Mouse (Mus musculus) cerebellum, postnatal 4 days (tissue): Measurements from ENCODE around the gene Siva1.
A peak's percentile ranks its signal among the peaks of the same experiment; 100 is the strongest.

Source experiments
- DNase-seq, 2 experiments: peaks; one replicate each; pipeline ENCODE4 v3.0.0; 2022; ENCODE audit warnings: low spot score in 2 of 2, mixed read lengths in 1 of 2

The Siva1 gene

DNA sequence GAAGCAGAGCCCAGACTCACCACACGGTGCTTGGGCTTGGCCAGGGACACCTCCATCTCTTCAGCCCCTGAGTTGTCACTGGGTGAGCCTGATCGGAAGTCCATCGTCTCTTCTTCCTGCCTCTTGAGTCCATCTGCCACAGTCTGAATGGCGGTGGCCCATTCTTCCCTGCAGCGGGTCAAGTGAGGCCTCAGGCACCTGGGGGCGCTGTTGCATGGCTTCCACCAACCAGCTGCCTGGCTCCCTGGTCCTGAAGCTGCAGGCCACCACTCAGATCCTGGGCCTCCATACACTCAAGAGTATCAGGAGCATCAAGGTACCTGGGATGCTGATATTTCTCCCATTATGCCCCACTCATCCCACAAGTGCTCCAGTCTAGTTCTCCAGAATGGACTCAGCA, 14.6 kb downstream of the Siva1 start:
- peak; percentile 75 to 83 for DNase-seq

DNA sequence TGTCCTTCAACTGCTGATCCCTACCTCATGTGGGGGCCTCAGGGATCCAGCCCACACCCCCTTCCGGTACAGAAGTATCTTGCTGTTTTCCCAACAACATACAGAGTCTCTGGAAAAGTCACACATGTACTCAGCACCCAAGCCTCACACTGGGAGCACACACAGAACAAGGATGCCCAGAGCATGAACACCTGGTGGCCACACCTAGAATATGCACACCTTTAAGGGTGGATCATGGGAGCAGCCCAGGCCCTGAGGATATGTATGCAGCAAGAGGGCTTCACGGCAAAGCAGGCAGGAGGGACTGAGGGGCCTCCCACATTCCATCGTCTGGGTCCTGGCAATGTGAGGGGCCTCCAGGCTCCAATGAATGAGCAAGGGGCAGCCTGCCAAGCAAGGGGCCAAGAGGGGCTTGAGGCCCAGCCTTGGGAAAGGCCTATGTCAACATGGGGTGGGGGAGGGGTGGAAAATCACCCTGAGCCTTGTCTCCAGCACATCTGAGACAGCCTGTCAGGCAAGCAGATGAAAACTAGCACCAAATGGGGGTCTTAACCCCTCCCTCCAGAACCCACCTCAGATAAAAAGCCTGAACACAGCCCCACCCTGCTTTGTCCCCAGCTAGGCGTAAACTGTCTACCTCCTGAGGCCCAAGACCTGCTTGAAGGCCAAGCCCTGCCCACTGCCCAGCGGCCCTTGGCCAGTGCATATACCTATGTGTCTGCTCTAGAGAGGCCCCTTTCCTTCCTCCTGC, 16.3 kb downstream of the Siva1 start:
- DNase-seq, result peak in 1 of 2 experiments; percentile 67

GRCm38 (mm10) chr12:112661327-112661605, 16.8 kb downstream of the Siva1 start:
- no peak for DNase-seq

DNA sequence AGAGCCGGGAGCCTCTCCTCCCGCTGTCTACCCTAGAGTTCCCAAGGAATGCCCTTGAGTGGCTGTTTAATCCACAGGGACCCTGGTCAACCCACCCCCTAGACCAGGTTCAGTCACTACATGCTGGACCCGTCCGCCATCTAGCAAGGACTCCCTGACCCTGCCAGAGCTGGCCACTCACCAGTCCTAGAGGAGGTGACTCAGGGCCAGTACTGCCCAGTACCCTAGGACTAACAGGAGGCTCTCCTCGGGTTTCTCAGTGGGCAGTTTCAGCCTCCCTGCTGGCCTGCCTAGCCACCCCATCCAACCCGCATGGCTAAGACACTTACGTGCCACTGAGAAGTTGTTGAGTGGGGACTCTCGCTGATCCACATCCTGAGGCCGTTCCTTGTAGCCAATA, 17.4 kb downstream of the Siva1 start:
- DNase-seq, result no peak

- no peak for DNase-seq
These were observed 18.8 kb downstream of the Siva1 start for GRCm38 (mm10) chr12:112663303-112663702.

GRCm38 (mm10) chr12:112663716-112664115, 19.2 kb downstream of the Siva1 start:
- DNase-seq, result no peak

- DNase-seq, result no peak
These were observed 19.6 kb downstream of the Siva1 start for GRCm38 (mm10) chr12:112664124-112664523.

- no peak for DNase-seq
These were observed 20.2 kb downstream of the Siva1 start for GRCm38 (mm10) chr12:112664656-112665055.

GRCm38 (mm10) chr12:112665445-112665844, 21.0 kb downstream of the Siva1 start:
- peak; percentile 71 to 84 for DNase-seq

DNA sequence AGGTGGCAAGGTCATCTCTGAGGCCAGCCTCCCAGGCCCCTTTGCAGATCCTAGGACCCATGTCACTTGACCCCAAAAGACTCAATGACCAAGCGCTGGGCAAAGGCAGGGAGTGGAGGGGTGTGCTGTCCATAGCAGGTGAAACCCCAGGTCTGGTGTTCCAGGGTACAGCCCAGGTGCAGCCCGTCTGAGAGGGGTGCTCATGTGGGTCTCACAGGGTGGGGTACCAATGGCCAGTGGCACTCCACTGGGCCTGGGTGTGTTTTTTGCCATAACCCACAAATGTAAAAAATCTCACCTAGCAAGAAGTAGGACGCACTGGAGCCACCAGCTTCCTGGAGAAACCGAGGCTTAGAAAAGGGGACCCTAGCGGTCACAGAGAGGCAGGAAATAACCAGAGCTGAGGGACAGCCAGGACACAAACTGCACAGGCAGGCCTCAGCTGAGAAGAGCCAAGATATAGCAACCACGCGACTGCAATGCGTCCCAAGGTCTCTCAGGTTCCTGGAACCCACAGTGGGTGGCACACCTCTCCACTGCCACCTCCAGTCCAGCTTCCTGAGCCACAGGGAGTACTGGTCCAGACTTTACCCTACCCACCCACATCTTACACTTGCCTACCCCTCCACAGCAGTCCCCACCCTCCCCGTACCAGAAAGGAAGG, 21.5 kb downstream of the Siva1 start:
- DNase-seq, result no peak

DNA sequence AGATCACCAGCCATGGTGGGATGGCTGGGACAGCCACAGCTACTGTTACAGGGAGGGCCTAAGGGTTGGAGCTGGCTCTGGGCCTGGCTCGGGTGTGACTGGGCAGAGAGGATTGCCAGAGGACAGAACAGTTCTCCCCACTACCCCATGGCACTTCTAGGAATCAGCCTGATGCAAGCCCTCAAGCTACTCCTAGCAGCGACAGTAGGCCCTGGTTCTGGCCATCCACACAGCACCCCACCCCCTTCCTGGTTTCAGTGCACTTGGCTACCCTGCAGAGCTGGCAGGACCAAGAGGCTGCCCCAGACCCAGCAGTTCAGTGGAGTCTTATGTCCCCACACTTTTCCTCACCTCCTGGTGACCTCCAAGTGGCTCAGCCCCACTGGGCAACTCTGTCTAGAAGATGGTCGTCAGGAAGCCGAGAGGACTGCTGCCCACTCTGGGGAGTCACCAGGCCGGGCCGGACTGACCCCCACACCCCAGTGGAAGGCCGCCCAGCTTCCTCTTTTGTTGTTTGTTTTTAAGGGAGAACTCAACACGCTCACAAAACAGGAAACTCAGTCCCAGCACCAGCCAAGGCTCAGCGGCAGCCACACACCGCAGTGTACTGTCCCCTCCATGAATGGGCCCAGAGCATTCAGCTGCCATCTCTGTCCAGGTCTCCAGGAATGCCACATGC, 23.3 kb downstream of the Siva1 start:
- no peak for DNase-seq

GRCm38 (mm10) chr12:112670718-112671393, 26.4 kb downstream of the Siva1 start:
- DNase-seq, result no peak

DNA sequence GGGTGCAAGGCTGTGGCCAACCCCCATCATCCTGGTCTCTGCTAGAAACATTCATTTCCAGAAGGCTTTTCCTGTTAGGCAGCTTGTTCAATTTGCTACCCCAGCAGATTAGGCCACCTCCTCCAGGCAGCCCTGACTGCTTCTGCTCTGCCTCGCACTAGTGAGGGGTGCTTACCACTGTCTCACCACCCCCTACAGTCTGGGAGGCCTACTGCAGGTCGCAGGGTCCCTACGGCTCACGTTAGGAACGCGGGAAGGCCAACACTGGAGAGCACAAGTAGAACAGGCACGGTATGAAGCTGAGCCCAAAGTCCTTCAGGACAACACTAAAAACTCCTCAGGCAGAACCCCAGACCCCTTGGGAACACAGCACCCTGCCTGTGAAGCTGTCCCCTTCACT, 27.4 kb downstream of the Siva1 start:
- DNase-seq, result no peak

GRCm38 (mm10) chr12:112672744-112673575, 28.5 kb downstream of the Siva1 start:
- DNase-seq, result no peak

DNA sequence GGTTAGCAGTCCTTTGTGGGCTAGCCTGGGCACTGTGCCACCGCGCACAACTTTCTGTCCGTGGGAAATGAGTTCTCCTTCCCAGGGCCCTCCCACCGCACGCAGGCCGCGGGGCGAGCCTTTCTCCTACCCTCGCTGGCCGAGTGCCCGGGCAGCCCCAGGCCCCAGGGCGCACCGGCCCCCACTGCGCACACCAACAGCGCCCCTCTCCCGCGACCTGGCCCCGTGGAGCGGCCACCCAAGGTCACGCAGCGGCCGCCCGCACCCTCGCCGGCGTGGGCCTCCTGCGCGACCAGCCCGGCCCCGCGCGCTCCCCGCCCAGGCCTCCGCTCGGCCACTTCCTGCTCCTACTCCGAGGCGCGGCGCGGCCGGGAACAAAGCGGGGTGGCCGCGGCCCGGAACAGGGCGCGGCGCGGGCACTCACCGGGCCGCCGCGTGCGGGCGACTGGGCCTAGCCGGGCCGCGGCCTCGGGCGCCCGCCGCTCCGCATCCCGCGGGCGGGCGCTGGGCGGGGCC, 29.2 kb downstream of the Siva1 start:
- no peak for DNase-seq

DNA sequence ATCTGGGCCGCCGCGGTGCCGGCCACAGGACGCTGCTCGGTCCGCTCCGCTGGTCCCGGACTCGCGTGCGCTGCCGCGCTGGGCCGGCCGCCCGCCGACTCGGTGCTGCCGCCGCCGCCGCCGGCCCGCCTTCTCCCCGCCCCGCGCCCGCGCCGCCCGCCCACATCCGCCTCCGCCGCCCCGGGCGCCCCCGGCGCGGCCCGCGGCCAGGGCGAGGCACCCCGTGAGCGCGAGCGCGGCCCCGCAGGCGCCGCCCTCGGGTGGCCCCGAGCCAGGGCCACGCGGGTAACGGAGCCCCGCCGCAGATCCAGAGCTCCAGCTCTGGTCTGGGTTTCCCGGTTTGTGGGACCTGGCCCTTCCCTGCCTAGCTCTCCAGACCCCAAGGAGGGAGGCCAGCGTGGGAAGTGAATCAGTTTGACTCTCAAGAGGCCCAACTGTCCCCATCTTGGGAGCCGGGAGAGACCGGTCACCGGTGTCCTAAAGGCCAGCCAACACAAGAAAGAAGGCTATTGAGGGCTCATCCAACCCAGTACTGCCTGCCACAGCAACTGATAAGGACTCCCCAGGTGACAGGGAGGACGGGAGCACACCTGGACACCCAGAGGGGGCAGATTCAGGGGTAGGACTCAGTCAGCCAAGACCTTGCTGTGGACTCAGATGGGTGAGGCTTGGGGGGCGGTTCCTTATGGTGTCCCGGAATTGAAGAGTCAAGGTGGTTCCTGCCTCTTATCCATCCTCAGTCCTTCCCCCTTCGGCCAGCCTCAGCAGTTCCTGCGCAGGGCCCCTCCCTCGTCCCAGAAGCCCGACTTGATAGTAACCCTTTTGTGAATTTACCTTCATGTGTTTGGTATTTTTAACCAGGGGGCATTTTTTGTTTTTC, 29.9 kb downstream of the Siva1 start, which contains the start of gene Akt1:
TSS of gene Akt1 (minus strand) at position 753 of the 880 bp plus-strand sequence.
- DNase-seq, result no peak

GRCm38 (mm10) chr12:112675245-112676035, 31.0 kb downstream of the Siva1 start:
- peak; percentile 77 to 85 for DNase-seq

DNA sequence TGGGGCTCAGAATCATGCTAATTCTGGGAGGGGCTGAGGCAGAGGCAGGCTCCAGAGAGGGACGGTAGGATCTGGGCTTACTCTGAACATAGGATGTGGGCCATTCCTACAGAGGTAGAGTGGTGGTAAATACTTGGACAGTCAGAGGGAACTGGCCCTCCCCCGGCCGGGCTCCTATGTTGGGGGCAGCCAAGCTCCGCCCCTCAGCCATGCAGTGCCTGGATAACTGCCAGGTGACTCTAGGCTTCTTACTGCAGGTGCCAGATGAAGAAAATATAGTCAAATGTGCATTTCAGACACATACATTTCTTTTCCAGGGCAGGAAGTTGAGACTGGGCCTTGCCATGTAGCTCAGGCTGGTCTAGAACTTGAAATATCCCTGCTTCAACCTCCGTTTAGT, 32.6 kb downstream of the Siva1 start:
- no peak for DNase-seq

- DNase-seq, result no peak
These were observed 33.6 kb downstream of the Siva1 start for GRCm38 (mm10) chr12:112677943-112678554.
